Mouse (Mus musculus) bone marrow, adult 2 months (tissue): Measurements from ENCODE around the gene Inf2.

ENCODE experiments used
- CTCF ChIP-seq: fragments of 200-500 bp; IDR thresholded peaks from 2 replicates; pipeline ENCODE4 v1.5.1; 2011; ENCODE audit warnings: low read length, control low read depth; ENCODE audit not compliant: control insufficient read depth, insufficient read depth
- POLR2A ChIP-seq: fragments of 200-500 bp; IDR thresholded peaks from 2 replicates; pipeline ENCODE4 v1.6.1; 2011; ENCODE audit warnings: low read depth, mild to moderate bottlenecking, control low read depth, low read length, borderline replicate concordance; ENCODE audit not compliant: control insufficient read depth

- TF ChIP-seq CTCF (no peak), POLR2A (no peak)
Measured at GRCm38 (mm10) chr12:112559231-112559630, 29.4 kb upstream of the Inf2 start.
